Mouse (Mus musculus) liver, embryonic 14.5 days (tissue): ENCODE measurements around the gene Hrk.

Experiments used
- CTCF ChIP-seq: IDR thresholded peaks from 2 replicates; pipeline ENCODE4 v1.5.1; 2016; ENCODE audit warnings: antibody characterized with exemption, low read depth, control low read depth
- EP300 ChIP-seq: IDR thresholded peaks from 2 replicates; pipeline ENCODE4 v1.6.1; 2016; ENCODE audit warnings: antibody characterized with exemption, low read depth

- no peak for TF ChIP-seq CTCF
- TF ChIP-seq EP300 = no peak
Observed at GRCm38 (mm10) chr5:118217410-118217809, 53.0 kb downstream of the Hrk start.
